Mouse (Mus musculus) left cerebral cortex, adult 8-10 months (tissue): ENCODE data around the gene Vmn1r232. TPM values are rescaled to one million over a fixed set of nuclear protein-coding genes. Genes with fewer than 3 reads are reported as not detected.

ENCODE experiments used
- DNase-seq, 2 experiments: peaks; one replicate each; pipeline ENCODE4 v3.0.0; 2022; ENCODE audit warnings: low spot score in 2 of 2
- total RNA-seq, 4 experiments: library from RNA; stranded (reverse); gene quantifications; 2 replicates each; pipeline ENCODE4 v1.2.4; 2022

Vmn1r232 gene
- under 1 TPM in 1 of 4 experiments, not detected in 3; 0.22 TPM for total RNA-seq

- no peak for DNase-seq
Observed at GRCm38 (mm10) chr17:20919614-20920013, at the start of gene Vmn1r232. TSS of gene Vmn1r232 (minus strand) at chr17:20919714.

- DNase-seq: no peak
Observed at GRCm38 (mm10) chr17:20966681-20967080, 47.2 kb upstream of the Vmn1r232 start.

- no peak for DNase-seq
Observed at GRCm38 (mm10) chr17:20965421-20965820, 45.9 kb upstream of the Vmn1r232 start.

- no peak for DNase-seq
Observed at GRCm38 (mm10) chr17:20960386-20960785, 40.9 kb upstream of the Vmn1r232 start.

GRCm38 (mm10) chr17:20946636-20947035 lies 27.1 kb upstream of the Vmn1r232 start:
- no peak for DNase-seq

GRCm38 (mm10) chr17:20946026-20946565 lies 26.6 kb upstream of the Vmn1r232 start:
- DNase-seq: no peak

- peak; percentile 99 for DNase-seq
Observed at GRCm38 (mm10) chr17:20944985-20945891, 25.7 kb upstream of the Vmn1r232 start, which contains the start of gene Ppp2r1a. TSS of gene Ppp2r1a (plus strand) at chr17:20945311.

GRCm38 (mm10) chr17:20944226-20944625 lies 24.7 kb upstream of the Vmn1r232 start:
- no peak for DNase-seq

- no peak for DNase-seq
Observed at GRCm38 (mm10) chr17:20904991-20905390, 14.5 kb downstream of the Vmn1r232 start, which contains the start of gene Vmn1r231. TSS of gene Vmn1r231 (minus strand) at chr17:20905091.

Other genes with a start within 250 kb of the Vmn1r232 start
- gene Vmn1r226, start 236.9 kb downstream of the Vmn1r232 start, total RNA-seq: not detected
- not detected for gene Vmn1r227, start 189.9 kb downstream of the Vmn1r232 start, total RNA-seq
- gene Vmn1r228, start 133.6 kb downstream of the Vmn1r232 start, total RNA-seq: not detected
- gene Vmn1r229, start 108.2 kb downstream of the Vmn1r232 start, total RNA-seq: under 1 TPM; 0.02 to 0.07 (median 0.06) TPM
- gene Vmn1r230, start 79.3 kb downstream of the Vmn1r232 start, total RNA-seq: not detected
- not detected for gene Vmn1r231, start 14.6 kb downstream of the Vmn1r232 start, total RNA-seq
- gene Ppp2r1a, start 25.6 kb upstream of the Vmn1r232 start, total RNA-seq: 100 to 1,000 TPM; 521 to 550 (median 536) TPM
- gene Vmn1r233, start 76.8 kb upstream of the Vmn1r232 start, total RNA-seq: not detected
- 10 to 100 TPM; 20.2 to 20.9 (median 20.8) TPM for gene Zfp160, start 89.2 kb upstream of the Vmn1r232 start, total RNA-seq